Mouse (Mus musculus) limb, embryonic 14.5 days (tissue): ENCODE results near the gene 4933400A11Rik. TPM values are rescaled to one million over a fixed set of nuclear protein-coding genes. Genes with fewer than 3 reads are reported as not detected.

Experiments used
- ATAC-seq: fragments of 200-750 bp; cut with Nextera tagmentation; 2 replicates; pipeline ENCODE4 v1.8.0; 2017; ENCODE audit warnings: low read depth, moderate number of reproducible peaks, moderate TSS enrichment; ENCODE audit not compliant: low FRiP score
- DNase-seq: peaks from one replicate; pipeline ENCODE4 v3.0.0-alpha.2; 2015; ENCODE audit warnings: low spot score
- H3K27ac ChIP-seq: fragments of 300-500 bp; sonication (generic); replicated peaks from 2 replicates; pipeline ENCODE4 v1.5.1; 2014; ENCODE audit warnings: low read depth, mild to moderate bottlenecking, low read length, moderate library complexity, mixed read lengths
- H3K27me3 ChIP-seq: fragments of 300-500 bp; sonication (generic); 2 replicates; pipeline ENCODE4 v1.6.1; 2014; ENCODE audit warnings: low read length, mixed read lengths; ENCODE audit not compliant: control insufficient read depth, insufficient read depth
- H3K36me3 ChIP-seq: fragments of 300-500 bp; sonication (generic); 2 replicates; pipeline ENCODE4 v1.6.1; 2014; ENCODE audit warnings: mild to moderate bottlenecking, low read length, moderate library complexity, mixed read lengths; ENCODE audit not compliant: control insufficient read depth, insufficient read depth
- H3K4me1 ChIP-seq: fragments of 300-500 bp; sonication (generic); 2 replicates; pipeline ENCODE4 v1.6.1; 2014; ENCODE audit warnings: antibody characterized with exemption, low read length, mixed read lengths; ENCODE audit not compliant: control insufficient read depth, insufficient read depth
- H3K4me2 ChIP-seq: fragments of 300-500 bp; sonication (generic); replicated peaks from 2 replicates; pipeline ENCODE4 v1.6.1; 2014; ENCODE audit warnings: low read depth, mild to moderate bottlenecking, low read length, moderate library complexity; ENCODE audit not compliant: severe bottlenecking
- H3K4me3 ChIP-seq: fragments of 300-500 bp; sonication (generic); replicated peaks from 2 replicates; pipeline ENCODE4 v1.5.1; 2014; ENCODE audit warnings: low read length
- H3K9ac ChIP-seq: fragments of 300-500 bp; sonication (generic); 2 replicates; pipeline ENCODE4 v1.6.1; 2014; ENCODE audit warnings: mild to moderate bottlenecking, low read depth, low read length, moderate library complexity; ENCODE audit not compliant: severe bottlenecking
- H3K9me3 ChIP-seq: fragments of 300-500 bp; sonication (generic); 2 replicates; pipeline ENCODE4 v1.6.1; 2016; ENCODE audit warnings: low read length; ENCODE audit not compliant: control insufficient read depth
- POLR2A ChIP-seq: fragments of 200-500 bp; IDR thresholded peaks from 2 replicates; pipeline ENCODE4 v1.8.0; 2012; ENCODE audit warnings: inconsistent platforms, mild to moderate bottlenecking, moderate library complexity, borderline replicate concordance; ENCODE audit not compliant: insufficient read depth, insufficient read length; ENCODE audit errors: extremely low read depth
- WGBS: fragments of 180-500 bp; shearing (Covaris S2); extraction: QIAGEN DNeasy Blood & Tissue Kit; methylation state at CpG from one replicate; pipeline ENCODE4 v1.1.7; 2014; 5-methylcytosine and 5-hydroxymethylcytosine counted together
- polyA plus RNA-seq, 2 experiments: library from polyadenylated mRNA; depleted of rRNA in 1 of 2; stranded (reverse) in 1 of 2; unstranded in 1 of 2; fragments of >200 nt; fragmentation: Nextera tagmentation in 1 of 2; extraction: Ambion mirVana in 1 of 2; gene quantifications; 2 replicates each; pipeline versions ENCODE4 v1.2.1 to v1.2.3; 2012 to 2014

Gene 4933400A11Rik
- polyA plus RNA-seq, 2 experiments = 0.66 TPM; not detected in 1

DNA sequence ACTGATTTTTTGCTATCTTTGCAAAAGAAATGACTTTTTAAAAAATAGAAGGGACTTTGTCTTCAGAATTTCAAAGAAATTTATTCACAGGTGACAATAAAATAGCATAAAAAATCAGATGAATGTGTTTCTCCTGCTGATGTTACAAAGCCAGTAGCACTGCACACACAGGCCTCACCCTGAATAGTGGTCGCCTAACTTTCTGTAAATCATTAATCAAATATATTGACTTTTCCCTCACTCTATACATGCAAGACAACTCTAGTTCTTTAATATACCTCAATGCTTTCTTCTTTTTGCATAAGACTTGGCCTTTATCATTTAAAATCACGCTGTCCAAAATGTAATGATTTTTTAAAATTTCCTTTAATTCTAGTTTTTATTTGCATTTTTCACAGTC, 32.3 kb upstream of the 4933400A11Rik start:
- ATAC-seq = no peak

DNA sequence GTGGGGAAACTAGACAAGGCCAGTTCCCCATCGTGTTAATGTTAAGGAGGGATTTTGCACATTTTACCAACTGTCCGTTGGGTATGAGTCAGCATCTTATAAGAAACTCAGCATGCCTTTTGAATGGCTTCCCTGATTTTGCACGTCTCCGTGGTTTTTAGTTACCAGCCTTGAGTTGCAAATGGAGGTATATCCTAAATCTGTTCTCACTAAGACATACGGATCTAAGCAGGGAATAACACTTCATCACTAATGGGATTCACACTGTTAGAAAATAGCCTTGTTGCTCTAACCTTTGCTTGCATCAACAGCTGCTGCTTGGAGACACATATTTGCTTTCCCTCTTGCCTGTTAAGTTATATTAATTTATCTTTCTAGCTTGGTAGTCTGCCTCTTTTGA, 31.9 kb upstream of the 4933400A11Rik start:
- H3K9me3 ChIP-seq = no peaks in the 10 kb centered on the region
- no peak for TF ChIP-seq POLR2A
- no peaks in the 10 kb centered on the region for H3K36me3 ChIP-seq
- no peaks in the 10 kb centered on the region for H3K4me1 ChIP-seq
- ATAC-seq (no peak), DNase-seq (no peak)
- H3K9ac ChIP-seq = no peak overlapping the region
- 62% methylated on average over 5 of the region's 5 CpGs for WGBS
- no peak overlapping the region for H3K27ac ChIP-seq
- H3K4me3 ChIP-seq = no peak overlapping the region
- H3K27me3 ChIP-seq = no peaks in the 10 kb centered on the region; the same call in 1 of the 2 replicates
- no peak overlapping the region for H3K4me2 ChIP-seq

More for the DNA sequence above, 32.3 kb upstream of the 4933400A11Rik start:
- no peak overlapping the region for H3K27ac ChIP-seq
- no peaks in the 10 kb centered on the region for H3K4me1 ChIP-seq
- H3K9ac ChIP-seq = no peak overlapping the region
- H3K9me3 ChIP-seq = no peaks in the 10 kb centered on the region
- H3K36me3 ChIP-seq = no peaks in the 10 kb centered on the region
- H3K4me2 ChIP-seq = no peak overlapping the region
- H3K27me3 ChIP-seq = no peaks in the 10 kb centered on the region; the same call in 1 of the 2 replicates
- 84% methylated on average over 2 of the region's 2 CpGs for WGBS
- no peak overlapping the region for H3K4me3 ChIP-seq
- no peak for TF ChIP-seq POLR2A
- no peak for DNase-seq

DNA sequence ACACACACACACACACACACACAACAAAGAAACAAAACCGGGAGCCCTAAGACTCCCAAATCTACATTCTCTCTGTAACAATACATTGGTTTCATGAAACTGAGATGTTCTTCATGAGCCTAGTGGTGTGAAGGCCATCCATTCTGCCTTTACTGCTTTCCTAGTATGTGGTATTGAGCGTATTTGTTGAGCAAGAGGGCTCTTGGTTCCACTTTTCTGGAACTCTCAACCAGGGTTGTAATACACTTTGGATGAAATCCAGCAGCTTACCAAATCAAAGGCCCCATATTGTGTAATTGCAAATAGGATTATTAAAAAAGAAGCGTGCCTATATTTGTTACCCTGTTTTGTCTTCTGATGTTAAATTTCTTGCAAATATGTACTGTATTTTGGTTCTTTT, 28.3 kb upstream of the 4933400A11Rik start:
- H3K9ac ChIP-seq = no peak overlapping the region
- no peak for TF ChIP-seq POLR2A
- H3K27me3 ChIP-seq = no peaks in the 10 kb centered on the region; the same call in 1 of the 2 replicates
- DNase-seq (no peak), ATAC-seq (no peak)
- WGBS = 85% methylated on average over 3 of the region's 3 CpGs
- H3K4me2 ChIP-seq = no peak overlapping the region
- no peaks in the 10 kb centered on the region for H3K9me3 ChIP-seq
- H3K4me1 ChIP-seq = no peaks in the 10 kb centered on the region
- no peak overlapping the region for H3K27ac ChIP-seq
- H3K4me3 ChIP-seq = no peak overlapping the region
- no peaks in the 10 kb centered on the region for H3K36me3 ChIP-seq

DNA sequence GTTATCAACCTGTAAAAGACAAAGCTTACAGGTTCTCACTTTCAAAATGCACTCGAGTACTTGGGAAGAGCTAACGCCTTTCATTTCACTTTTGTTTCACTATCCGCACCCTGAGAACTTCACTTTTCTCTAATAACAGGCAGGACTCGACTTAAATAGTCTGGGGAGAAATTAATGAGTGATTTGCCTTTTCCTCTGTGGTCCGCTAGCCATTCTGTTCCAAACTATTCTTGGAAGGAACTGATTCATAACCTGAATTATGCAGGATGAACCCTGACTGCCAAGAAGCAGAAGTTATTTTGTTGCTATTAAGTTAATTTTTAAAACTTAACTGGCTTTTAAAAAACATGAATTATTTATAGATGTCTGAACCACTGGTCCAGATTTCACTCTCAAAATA, 26.4 kb upstream of the 4933400A11Rik start:
- H3K27me3 ChIP-seq = no peaks in the 10 kb centered on the region
- ATAC-seq (no peak), DNase-seq (no peak)
- WGBS = 57% methylated on average over 5 of the region's 5 CpGs
- no peaks in the 10 kb centered on the region for H3K4me1 ChIP-seq
- no peaks in the 10 kb centered on the region for H3K36me3 ChIP-seq
- H3K9me3 ChIP-seq = no peaks in the 10 kb centered on the region
- no peak overlapping the region for H3K9ac ChIP-seq
- H3K4me3 ChIP-seq = no peak overlapping the region
- no peak overlapping the region for H3K4me2 ChIP-seq
- TF ChIP-seq POLR2A = no peak
- H3K27ac ChIP-seq = no peak overlapping the region

DNA sequence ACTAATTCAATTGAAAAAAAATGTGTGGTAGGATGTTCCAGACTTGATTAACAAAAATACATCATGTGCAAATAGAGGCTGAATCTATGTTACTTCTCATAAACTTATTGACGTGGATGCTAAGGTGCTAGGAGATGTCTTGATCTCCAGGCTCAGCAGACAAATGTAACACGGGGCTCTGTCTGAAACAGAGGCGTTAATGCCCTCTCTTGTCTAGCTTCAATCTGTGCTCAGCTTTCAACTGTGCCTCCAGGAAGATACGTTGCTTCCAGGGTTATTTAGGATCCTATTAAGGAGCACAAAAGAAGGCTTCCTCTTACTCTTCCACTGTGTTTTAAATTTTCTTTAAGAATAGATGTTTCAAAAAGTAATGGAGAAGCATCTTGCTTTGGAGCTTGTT, 20.8 kb upstream of the 4933400A11Rik start:
- H3K27ac ChIP-seq = no peak overlapping the region
- H3K4me2 ChIP-seq = no peak overlapping the region
- H3K9ac ChIP-seq = no peak overlapping the region
- no peak overlapping the region for H3K4me3 ChIP-seq
- H3K9me3 ChIP-seq = no peaks in the 10 kb centered on the region
- DNase-seq (no peak), ATAC-seq (no peak)
- WGBS = 41% methylated on average over 4 of the region's 4 CpGs
- no peaks in the 10 kb centered on the region for H3K4me1 ChIP-seq
- no peak for TF ChIP-seq POLR2A
- no peaks in the 10 kb centered on the region for H3K36me3 ChIP-seq
- no peaks in the 10 kb centered on the region for H3K27me3 ChIP-seq
